1 mouse cellular context compared by ENCODE assay signal in genomic region chr10:20915623-20916045, GRCm38 (mm10).
TF ChIP-seq lines count a peak whose summit lies in the region.

No protein-coding gene starts in this region.

TF ChIP-seq in CH12.LX, 34 proteins besides CTCF, POLR2A, EP300 and RAD21 (continued from another document):
- TF ChIP-seq NELFE (IDR thresholded peaks at IDR 0.05; ENCODE audit: low read depth, low read length) (no peak), POLR2AphosphoS2 (IDR thresholded peaks at IDR 0.05; ENCODE audit: low read depth, low read length) (no peak), BHLHE40 (IDR thresholded peaks at IDR 0.05; ENCODE audit: low read depth, low read length) (peak; percentile 91), KAT2A (IDR thresholded peaks at IDR 0.05; ENCODE audit: insufficient replicate concordance, low read length) (no peak)
